12 mouse cellular contexts compared by ENCODE assay signal in the genomic region with DNA sequence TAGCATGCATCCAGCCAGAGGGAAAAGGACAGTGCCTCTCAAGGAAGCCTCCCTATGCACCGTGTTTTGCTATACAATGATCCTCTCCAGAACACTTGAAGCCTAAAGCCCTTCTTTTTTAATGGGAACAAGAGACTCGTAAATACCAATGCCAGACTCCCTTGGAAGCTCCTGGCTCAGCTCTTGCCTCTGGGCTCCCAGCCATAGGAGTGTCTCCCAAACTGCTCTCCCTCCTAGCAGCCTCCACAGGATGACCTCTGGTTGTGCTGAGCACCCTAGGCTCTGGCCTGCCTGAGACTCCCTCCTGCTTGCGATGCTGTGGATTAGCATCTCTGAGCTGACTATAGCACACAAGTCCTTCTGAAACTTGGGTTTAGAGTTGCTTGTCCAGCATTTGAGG. TPM values are rescaled to one million over a fixed set of nuclear protein-coding genes. Genes with fewer than 3 reads are reported as not detected.
DNase-seq lines count a peak whose midpoint lies in the region; ATAC-seq and TF ChIP-seq lines count a peak whose summit lies in the region.
"Had no signal": no experiment of that assay in that cellular context is flagged by ENCODE, and none has a peak within 500 bp of the region (broad histone marks: within the 10 kb centered on the region; RNA-seq: fewer than 3 reads in every experiment).

No protein-coding gene starts in this region.

- peak; percentile 52 for DNase-seq in lung, postnatal 10 days
- no peak for DNase-seq in lung, postnatal 0 days (ENCODE audit: low spot score)
- DNase-seq in cerebellum, postnatal 10 days: peak; percentile 46 to 61
- peak; percentile 61 for DNase-seq in heart, adult 8-10 months (ENCODE audit: low spot score)
- peak; percentile 69 for DNase-seq in testis, postnatal 10 days (ENCODE audit: low spot score)
- no peak for DNase-seq in retina, embryonic 14.5 days (ENCODE audit: low spot score)
- no peak for DNase-seq in left cerebral cortex, postnatal 36 days (ENCODE audit: low spot score in 2 of 2)
- no peak for DNase-seq in hindbrain, embryonic 11.5 days (ENCODE audit: low spot score)

- H3K9ac ChIP-seq in lung, postnatal 0 days (replicated peaks; ENCODE audit: low read depth): no peak overlapping the region
- H3K9ac ChIP-seq in hindbrain, embryonic 11.5 days (ENCODE audit: low read depth, low read length): no peak overlapping the region
- H3K9ac ChIP-seq: embryonic facial prominence, embryonic 13.5 days; hindbrain, embryonic 14.5 days; liver, embryonic 12.5 days had no signal

- no peak overlapping the region for H3K27ac ChIP-seq in lung, postnatal 0 days (ENCODE audit: low read length)
- no peak overlapping the region for H3K27ac ChIP-seq in hindbrain, embryonic 11.5 days (ENCODE audit: low read depth, low read length)
- H3K27ac ChIP-seq: embryonic facial prominence, embryonic 13.5 days; hindbrain, embryonic 14.5 days; liver, embryonic 12.5 days had no signal

- no peaks in the 10 kb centered on the region for H3K27me3 ChIP-seq in lung, postnatal 0 days (replicated peaks; ENCODE audit: insufficient read depth, low read length)
- H3K27me3 ChIP-seq in hindbrain, embryonic 11.5 days (ENCODE audit: control insufficient read depth, insufficient read depth, low read length): no peaks in the 10 kb centered on the region
- H3K27me3 ChIP-seq: embryonic facial prominence, embryonic 13.5 days; liver, embryonic 12.5 days had no signal

- H3K4me2 ChIP-seq in lung, postnatal 0 days (replicated peaks; ENCODE audit: low read depth, low read length): no peak overlapping the region
- no peak overlapping the region for H3K4me2 ChIP-seq in hindbrain, embryonic 11.5 days (replicated peaks; ENCODE audit: low read depth, low read length)
- H3K4me2 ChIP-seq: embryonic facial prominence, embryonic 13.5 days; hindbrain, embryonic 14.5 days; liver, embryonic 12.5 days had no signal

- H3K36me3 ChIP-seq in lung, postnatal 0 days (ENCODE audit: insufficient read depth, low read length): no peaks in the 10 kb centered on the region
- H3K36me3 ChIP-seq in hindbrain, embryonic 11.5 days (ENCODE audit: control insufficient read depth, insufficient read depth, low read length): no peaks in the 10 kb centered on the region
- H3K36me3 ChIP-seq: embryonic facial prominence, embryonic 13.5 days; liver, embryonic 12.5 days had no signal

- WGBS in lung, postnatal 0 days: 65% methylated on average over 3 of the region's 3 CpGs
- WGBS in hindbrain, embryonic 11.5 days: 76% methylated on average over 3 of the region's 3 CpGs

- intact Hi-C loops in left cerebral cortex, postnatal 36 days (cut with DNase I): no loop called here

- no peak for TF ChIP-seq CTCF in lung, postnatal 0 days (IDR thresholded peaks at IDR 0.05)

- H3K9me3 ChIP-seq in lung, postnatal 0 days (ENCODE audit: low read length): no peaks in the 10 kb centered on the region
- no peaks in the 10 kb centered on the region for H3K9me3 ChIP-seq in hindbrain, embryonic 11.5 days (ENCODE audit: control insufficient read depth, low read length)
- H3K9me3 ChIP-seq: embryonic facial prominence, embryonic 13.5 days; liver, embryonic 12.5 days had no signal

- TF ChIP-seq EP300 in lung, postnatal 0 days (IDR thresholded peaks at IDR 0.05): no peak

- no peak overlapping the region for H3K4me3 ChIP-seq in lung, postnatal 0 days (ENCODE audit: low read depth, low read length)
- no peak overlapping the region for H3K4me3 ChIP-seq in hindbrain, embryonic 11.5 days (ENCODE audit: low read depth, low read length)
- H3K4me3 ChIP-seq: embryonic facial prominence, embryonic 13.5 days; liver, embryonic 12.5 days; myocyte had no signal

- H3K4me1 ChIP-seq in lung, postnatal 0 days (ENCODE audit: insufficient read depth, low read depth, low read length): no peaks in the 10 kb centered on the region
- H3K4me1 ChIP-seq in hindbrain, embryonic 11.5 days (replicated peaks; ENCODE audit: control insufficient read depth, insufficient read depth, low read length): peaks cover 6% of the 10 kb centered on the region
- H3K4me1 ChIP-seq: liver, embryonic 12.5 days had no signal

- no peak for ATAC-seq in lung, postnatal 0 days
- ATAC-seq in hindbrain, embryonic 11.5 days (ENCODE audit: low FRiP score): no peak
- ATAC-seq: liver, embryonic 12.5 days had no signal

RNA-seq across cellular contexts. Expression of gene Rpusd4, which starts 44.9 kb away (rescaled TPM):
- 14.6 and 16.1 TPM in 2 replicates for polyA plus RNA-seq in lung, postnatal 0 days (2015; fragmentation: Nextera tagmentation; extraction: Ambion mirVana)
- 10 to 100 TPM; 12.7 to 14.5 (median 13.7) TPM for total RNA-seq in heart, adult 8-10 months (2022)
- 1 to 10 TPM; 8.4 to 8.8 TPM for total RNA-seq in left cerebral cortex, postnatal 36 days (2021)
- polyA plus RNA-seq in hindbrain, embryonic 11.5 days (2014; fragmentation: Nextera tagmentation; extraction: Ambion mirVana): 27.1 and 29.6 TPM in 2 replicates

RNA-seq across cellular contexts. Expression of gene Fam118b, which starts 44.9 kb away (rescaled TPM):
- 25.8 and 27.5 TPM in 2 replicates for polyA plus RNA-seq in lung, postnatal 0 days (2015; fragmentation: Nextera tagmentation; extraction: Ambion mirVana)
- 10 to 100 TPM; 13.6 to 17.4 (median 14.5) TPM for total RNA-seq in heart, adult 8-10 months (2022)
- 10 to 100 TPM; 17.7 to 23.8 TPM for total RNA-seq in left cerebral cortex, postnatal 36 days (2021)
- polyA plus RNA-seq in hindbrain, embryonic 11.5 days (2014; fragmentation: Nextera tagmentation; extraction: Ambion mirVana): 71.4 and 84.8 TPM in 2 replicates

Comparison
In these comparisons a context has a peak if more than half of its experiments do, and no peak if none do; other contexts are left out.
1. DNase-seq: peak in lung, postnatal 10 days (single experiment), cerebellum, postnatal 10 days (2 of 2), heart, adult 8-10 months (single experiment) and testis, postnatal 10 days (single experiment); none in lung, postnatal 0 days (single experiment), retina, embryonic 14.5 days (single experiment), left cerebral cortex, postnatal 36 days (0 of 2) and hindbrain, embryonic 11.5 days (single experiment).